Mouse (Mus musculus) induced T-regulatory cell, adult 2 months (primary cell): ENCODE data around the gene Scgb1a1.
"Not testable (repeated sequence)": the region's sequence is repeated elsewhere in the genome, so short reads cannot be mapped to it uniquely, and the experiment has no call there.

Source experiments
- DNase-seq: peaks from one replicate; pipeline ENCODE4 v3.0.0-alpha.2; 2012; ENCODE audit warnings: low read depth

Gene Scgb1a1

GRCm38 (mm10) chr19:9100297-9101061, 12.7 kb upstream of the Scgb1a1 start:
- peak; percentile 82 for DNase-seq

DNA sequence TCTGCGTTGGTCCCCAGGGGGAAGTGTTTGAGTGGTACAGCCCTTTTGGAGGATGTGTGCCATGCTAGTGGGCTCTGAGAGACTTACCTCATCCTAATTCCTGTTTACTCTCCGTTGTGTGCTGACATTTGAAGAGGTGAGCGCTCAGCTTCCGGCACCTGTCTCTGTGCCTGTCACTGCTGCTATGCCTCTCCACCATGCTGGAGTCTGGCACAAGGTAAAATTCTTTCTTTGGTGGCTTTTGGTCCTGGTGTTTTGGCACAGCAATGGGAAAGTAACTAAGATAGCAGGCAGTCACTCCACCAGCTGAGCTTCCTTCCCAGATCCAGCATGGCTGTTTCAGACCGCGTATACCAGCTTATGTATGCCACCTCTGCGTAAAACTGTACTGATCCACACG, 12.0 kb upstream of the Scgb1a1 start:
- no peak for DNase-seq

DNA sequence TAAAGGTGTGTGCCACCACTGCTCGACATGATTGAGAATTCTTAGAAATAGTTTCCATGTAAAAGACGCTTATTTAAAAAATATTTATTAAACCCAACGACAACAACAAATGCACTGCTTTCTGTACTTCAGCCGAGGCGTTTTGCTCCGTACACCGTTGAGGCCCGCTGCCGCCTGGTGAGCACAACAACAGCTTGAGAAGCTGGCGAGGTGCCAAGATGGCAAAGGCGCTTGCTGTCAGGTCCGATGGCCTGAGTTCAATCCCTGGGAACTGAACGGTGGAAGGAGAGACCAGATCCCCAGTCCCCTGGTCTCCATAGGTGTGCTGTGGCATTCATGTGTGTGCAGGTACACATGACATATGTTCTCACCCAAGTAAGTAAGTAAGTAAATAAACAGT, 9.7 kb upstream of the Scgb1a1 start:
- DNase-seq: no peak

DNA sequence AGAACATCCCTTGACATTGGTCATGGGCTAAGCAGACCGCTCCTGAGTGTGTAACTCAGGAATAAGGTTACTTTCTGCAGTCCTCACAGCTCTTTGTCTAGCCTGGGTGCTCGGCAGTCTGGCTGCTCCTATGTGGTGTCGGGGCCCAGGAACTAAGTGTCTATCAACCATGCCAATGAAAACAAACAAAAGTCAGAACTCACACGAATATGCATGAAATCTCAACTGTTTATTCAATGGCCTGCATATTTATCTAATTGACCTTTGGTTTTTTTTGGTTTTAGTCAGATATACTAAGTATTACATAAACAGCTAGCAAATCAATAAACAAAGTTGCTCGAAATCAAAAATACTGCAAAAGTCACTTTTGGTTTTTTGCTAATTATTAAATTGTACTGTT, 7.4 kb upstream of the Scgb1a1 start:
- no peak for DNase-seq

- DNase-seq: no peak
These were observed 3.0 kb upstream of the Scgb1a1 start for GRCm38 (mm10) chr19:9090709-9091108.

DNA sequence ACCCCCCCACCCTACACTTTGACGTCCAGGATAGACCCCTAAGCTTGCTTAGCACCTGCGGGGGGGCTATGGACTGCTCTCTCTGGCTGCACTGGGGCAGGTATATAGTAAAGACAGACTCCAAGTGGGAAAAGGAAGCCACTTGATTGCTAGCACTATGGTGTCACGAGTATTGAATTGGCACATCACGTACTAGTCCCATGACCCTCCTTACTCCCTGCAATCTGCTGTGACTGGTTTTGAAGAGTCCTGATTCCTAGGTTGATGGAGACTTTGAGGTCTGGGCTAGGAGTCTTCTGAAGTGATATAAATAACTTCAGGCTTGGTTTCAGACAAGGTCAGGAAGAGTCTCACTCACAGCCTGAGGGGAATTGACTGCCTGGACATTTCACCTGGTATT, 2.4 kb upstream of the Scgb1a1 start:
- no peak for DNase-seq

DNA sequence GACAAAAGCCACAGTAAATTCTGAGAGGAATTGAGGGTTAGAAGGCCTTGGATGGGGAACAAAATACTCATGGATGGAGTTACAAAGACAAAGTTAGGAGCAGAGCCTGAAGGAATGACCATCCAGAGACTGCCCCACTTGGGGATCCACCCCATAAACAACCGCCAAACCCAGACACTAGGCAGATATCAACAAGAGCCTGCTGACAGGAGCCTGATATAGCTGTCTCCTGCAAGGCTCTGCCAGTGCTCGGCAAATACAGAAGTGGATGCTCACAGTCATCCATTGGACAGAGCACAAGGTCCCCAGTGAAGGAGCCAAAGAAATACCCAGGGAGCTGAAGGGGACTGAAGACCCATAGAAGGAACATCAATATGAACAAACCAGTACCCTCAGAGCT, 3.9 kb downstream of the Scgb1a1 start:
- not testable (repeated sequence) for DNase-seq

GRCm38 (mm10) chr19:9083010-9083355, 4.8 kb downstream of the Scgb1a1 start:
- no peak for DNase-seq

GRCm38 (mm10) chr19:9082191-9083009, 5.4 kb downstream of the Scgb1a1 start:
- peak; percentile 92 for DNase-seq

GRCm38 (mm10) chr19:9081311-9082190, 6.2 kb downstream of the Scgb1a1 start:
- DNase-seq: no peak

- DNase-seq: peak; percentile 55
These were observed 7.8 kb downstream of the Scgb1a1 start for GRCm38 (mm10) chr19:9079916-9080315.

DNA sequence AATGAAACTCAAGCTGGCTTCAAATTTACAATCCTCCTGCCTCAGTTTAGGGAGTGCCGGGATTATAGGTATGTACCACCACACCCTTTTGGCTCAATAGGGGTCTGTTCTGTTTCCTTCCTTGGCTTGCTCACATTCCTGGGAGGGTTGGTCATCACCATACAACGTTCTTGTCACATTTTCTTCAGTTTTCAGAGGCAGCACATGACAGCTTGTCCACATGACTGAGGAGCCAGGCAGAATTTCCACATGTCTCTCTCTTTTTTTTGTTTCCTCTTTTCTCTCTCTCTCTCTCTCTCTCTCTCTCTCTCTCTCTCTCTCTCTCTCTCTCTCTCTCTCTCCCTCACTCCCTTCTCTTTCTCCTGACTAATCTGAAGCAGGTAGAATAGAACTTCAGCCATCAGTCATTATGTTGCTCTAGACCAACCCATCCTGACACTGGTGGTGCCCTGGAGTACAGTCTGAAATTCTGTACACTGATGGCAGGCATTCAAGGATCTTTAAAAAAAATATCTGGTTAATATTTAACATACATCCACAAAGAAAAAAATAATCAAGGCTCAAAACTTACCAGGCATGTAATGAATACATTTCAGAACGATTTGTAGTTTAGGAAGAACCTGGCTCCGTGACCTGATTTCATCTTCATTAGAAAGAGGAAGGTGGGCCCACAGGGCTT, 10.6 kb downstream of the Scgb1a1 start:
- no peak for DNase-seq

DNA sequence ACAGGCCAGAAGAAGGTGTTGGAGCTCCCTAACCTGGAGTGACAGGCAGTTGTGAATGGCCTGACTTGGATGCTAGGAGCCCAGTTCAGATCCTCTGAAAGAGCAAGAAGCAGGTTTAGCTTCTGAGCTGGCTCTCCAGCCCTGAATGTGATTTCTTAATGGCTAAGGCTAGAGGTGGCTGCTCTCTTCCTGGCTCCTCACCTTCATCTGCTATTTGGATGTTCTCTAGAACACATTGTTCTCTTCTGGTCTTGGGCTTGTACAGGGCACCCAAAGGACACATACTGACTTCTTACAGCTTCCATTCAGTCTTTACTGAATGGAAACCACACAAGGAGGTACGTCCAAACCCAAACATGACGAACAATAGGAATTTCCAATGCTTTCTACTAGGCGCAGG, 11.7 kb downstream of the Scgb1a1 start:
- no peak for DNase-seq

GRCm38 (mm10) chr19:9075558-9075957, 12.2 kb downstream of the Scgb1a1 start:
- no peak for DNase-seq

GRCm38 (mm10) chr19:9074424-9074823, 13.3 kb downstream of the Scgb1a1 start:
- DNase-seq: no peak

DNA sequence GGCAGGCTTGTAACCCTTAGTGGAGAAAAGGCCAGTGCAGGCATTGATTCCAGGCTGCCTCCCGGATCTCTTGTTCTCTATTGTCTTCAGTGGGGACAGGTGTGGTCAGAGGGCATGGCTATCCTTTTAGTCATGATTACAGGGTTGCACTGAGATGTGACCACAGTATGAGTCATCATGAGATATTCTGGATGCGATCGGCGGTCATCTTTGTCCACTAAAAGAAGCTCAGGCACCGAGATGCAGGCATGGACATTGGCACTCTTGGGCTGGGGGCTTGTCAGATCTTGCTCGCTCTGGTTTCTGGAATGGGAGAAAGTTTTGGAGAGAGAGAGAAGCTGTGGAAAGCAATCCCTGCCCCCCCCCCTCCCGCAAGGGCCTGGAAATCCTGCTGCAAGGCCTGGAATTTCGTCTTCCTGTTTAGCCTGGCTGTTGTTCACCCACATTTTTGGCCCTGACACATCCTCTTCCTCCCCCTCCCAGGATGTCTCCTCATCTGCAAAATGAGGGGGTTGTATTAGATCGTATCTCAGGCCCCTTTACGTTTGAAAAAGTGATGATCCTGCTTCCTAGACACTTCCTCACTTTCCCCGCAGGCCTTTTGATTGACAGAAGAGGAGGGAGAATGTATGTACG, 13.9 kb downstream of the Scgb1a1 start:
- no peak for DNase-seq

DNA sequence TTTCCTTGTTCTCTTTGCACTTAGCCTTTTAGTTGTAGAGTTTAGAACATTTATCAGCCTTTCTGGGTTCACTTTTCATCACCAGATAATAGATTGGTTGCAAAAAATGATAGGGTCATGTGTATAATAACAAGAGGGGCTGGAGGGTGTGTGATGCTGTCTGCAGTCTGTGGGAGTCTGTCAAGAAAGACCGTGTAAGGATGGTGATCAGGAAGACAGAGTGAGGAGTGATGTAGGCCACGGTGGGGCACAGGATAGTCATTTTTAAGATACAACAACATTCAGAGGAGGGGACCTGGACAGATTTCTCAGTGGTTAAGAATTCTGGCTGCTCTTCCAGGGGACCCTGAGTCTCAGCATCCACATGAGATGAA, 15.6 kb downstream of the Scgb1a1 start:
- DNase-seq: no peak

- DNase-seq: no peak
These were observed 16.2 kb downstream of the Scgb1a1 start for GRCm38 (mm10) chr19:9071456-9072156.

DNA sequence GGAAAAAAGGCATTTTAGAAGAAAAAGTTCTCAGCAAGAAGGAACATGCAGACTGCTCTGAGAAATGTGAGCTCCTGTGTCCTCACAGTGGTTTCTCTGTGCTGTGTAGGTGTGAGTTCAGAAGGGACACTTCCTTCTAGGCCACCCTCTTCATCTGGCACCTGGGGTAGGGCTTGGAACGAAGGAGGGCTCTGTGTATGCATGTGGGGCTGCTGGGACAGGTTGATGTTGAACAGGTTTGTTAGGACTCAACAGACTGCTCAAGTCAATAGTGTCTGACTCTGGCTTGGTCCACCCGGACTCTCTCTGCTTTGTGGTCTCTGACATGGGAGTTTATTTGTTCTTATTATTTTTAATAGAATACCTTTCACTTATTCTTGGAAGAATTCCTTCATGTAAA, 17.4 kb downstream of the Scgb1a1 start:
- DNase-seq: no peak

GRCm38 (mm10) chr19:9069687-9070307, 18.0 kb downstream of the Scgb1a1 start:
- peak; percentile 66 for DNase-seq
